ENCODE assay signal across 8 mouse cellular contexts in the genomic region with DNA sequence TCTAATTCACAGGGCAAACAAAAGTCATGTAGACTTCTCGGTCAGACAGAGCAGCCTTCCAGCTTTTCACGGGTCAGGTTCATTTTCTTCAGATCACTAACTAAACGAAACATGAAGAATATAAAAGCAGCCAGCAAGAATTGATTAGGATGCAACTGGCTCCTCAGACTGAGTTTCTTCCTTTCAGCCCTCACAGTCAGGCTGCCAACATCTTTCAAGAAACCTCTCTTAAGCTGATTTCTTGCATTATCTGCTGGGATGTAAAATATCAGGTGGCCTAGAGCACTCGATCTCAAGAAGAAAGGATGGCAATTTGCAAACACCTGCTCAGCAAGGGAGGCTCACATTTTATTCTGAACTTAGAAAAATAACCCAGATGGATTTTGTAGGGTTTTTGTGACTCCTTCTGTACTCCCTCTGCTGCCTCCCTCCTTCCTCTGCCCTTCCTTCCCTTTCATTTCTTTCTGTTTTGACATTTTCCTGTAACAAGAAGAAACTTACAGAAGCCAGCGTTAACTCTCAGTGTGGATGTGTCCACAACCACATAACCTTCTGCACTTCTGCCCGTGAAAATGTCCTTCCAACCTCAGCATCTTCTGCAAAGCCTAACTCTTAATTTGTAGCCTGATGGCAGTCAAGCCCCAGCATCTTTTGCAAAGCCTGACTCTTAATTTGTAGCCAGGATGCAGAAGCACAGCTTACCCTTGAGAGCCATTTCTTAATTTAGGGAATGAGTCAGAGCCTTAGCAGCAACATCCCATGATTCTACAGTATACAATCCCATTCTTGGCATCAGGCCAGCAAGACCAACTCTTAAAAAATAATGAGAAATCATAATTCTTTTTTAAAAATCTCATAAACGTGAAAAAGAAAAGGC.
DNase-seq lines count a peak whose midpoint lies in the region; ATAC-seq and TF ChIP-seq lines count a peak whose summit lies in the region.

No protein-coding gene starts in this region.

- 45% methylated on average over 7 of the region's 7 CpGs for WGBS in intestine, embryonic 14.5 days
- whole genome bisulfite sequencing in intestine, postnatal 0 days, result 54% methylated on average over 7 of the region's 7 CpGs
- 28% methylated on average over 7 of the region's 7 CpGs for WGBS in heart, embryonic 13.5 days
- WGBS in olfactory bulb, adult 2 months, result 23% methylated on average over 7 of the region's 7 CpGs

- no peaks in the 10 kb centered on the region for H3K36me3 ChIP-seq in intestine, embryonic 14.5 days (ENCODE audit: control insufficient read depth, insufficient read depth, low read length)
- no peaks in the 10 kb centered on the region for H3K36me3 ChIP-seq in intestine, postnatal 0 days (ENCODE audit: control insufficient read depth, insufficient read depth)
- H3K36me3 ChIP-seq in heart, embryonic 13.5 days, result no peaks in the 10 kb centered on the region

- TF ChIP-seq CTCF in intestine, postnatal 0 days (IDR thresholded peaks at IDR 0.05; ENCODE audit: low read depth), result no peak
- TF ChIP-seq CTCF in embryonic fibroblast, embryonic 13.5 days (IDR thresholded peaks at IDR 0.05; ENCODE audit: borderline replicate concordance, insufficient read depth, low read length), result no peak
- TF ChIP-seq CTCF in olfactory bulb, adult 2 months (IDR thresholded peaks at IDR 0.05; ENCODE audit: insufficient read depth, low read depth, low read length), result no peak

- H3K9ac ChIP-seq in intestine, embryonic 14.5 days (ENCODE audit: low read length), result no peak overlapping the region
- no peak overlapping the region for H3K9ac ChIP-seq in intestine, postnatal 0 days (ENCODE audit: low read depth, low read length)
- no peak overlapping the region for H3K9ac ChIP-seq in heart, embryonic 13.5 days

- peaks cover 11% of the 10 kb centered on the region for H3K4me1 ChIP-seq in intestine, embryonic 14.5 days (replicated peaks; ENCODE audit: control insufficient read depth, insufficient read depth, low read length)
- 0 out of 2 replicates have a peak, but pooled peaks cover 4% of the 10 kb centered on the region for H3K4me1 ChIP-seq in intestine, postnatal 0 days (replicated peaks; ENCODE audit: control insufficient read depth, insufficient read depth, low read length)
- H3K4me1 ChIP-seq in embryonic fibroblast, embryonic 13.5 days (ENCODE audit: control insufficient read depth, insufficient read depth, low read length), result peaks cover 11% of the 10 kb centered on the region
- peaks cover 31% of the 10 kb centered on the region for H3K4me1 ChIP-seq in heart, embryonic 13.5 days
- H3K4me1 ChIP-seq in olfactory bulb, adult 2 months (ENCODE audit: control insufficient read depth, insufficient read depth, low read length), result peaks cover 2% of the 10 kb centered on the region; the same call in 1 of the 2 replicates

- no peak for TF ChIP-seq POLR2A in embryonic fibroblast, embryonic 13.5 days (IDR thresholded peaks at IDR 0.05; ENCODE audit: low read depth, low read length)
- no peak for TF ChIP-seq POLR2A in olfactory bulb, adult 2 months (IDR thresholded peaks at IDR 0.05; ENCODE audit: insufficient read depth, low read depth, low read length)

- H3K4me3 ChIP-seq in intestine, embryonic 14.5 days (ENCODE audit: low read depth, low read length), result no peak overlapping the region
- no peak overlapping the region for H3K4me3 ChIP-seq in intestine, postnatal 0 days (ENCODE audit: low read depth, low read length)
- H3K4me3 ChIP-seq in embryonic fibroblast, embryonic 13.5 days (ENCODE audit: insufficient read depth, low read length), result no peak overlapping the region
- H3K4me3 ChIP-seq in heart, embryonic 13.5 days, result no peak overlapping the region
- no peak overlapping the region for H3K4me3 ChIP-seq in olfactory bulb, adult 2 months (ENCODE audit: insufficient read depth, low read depth, low read length)

- no peaks in the 10 kb centered on the region for H3K9me3 ChIP-seq in intestine, embryonic 14.5 days (ENCODE audit: control insufficient read depth, low read length)
- H3K9me3 ChIP-seq in intestine, postnatal 0 days (ENCODE audit: control insufficient read depth), result no peaks in the 10 kb centered on the region
- no peaks in the 10 kb centered on the region for H3K9me3 ChIP-seq in heart, embryonic 13.5 days

- DNase-seq in intestine, embryonic 14.5 days (ENCODE audit: low spot score), result peak; percentile 60
- peak; percentile 13 for DNase-seq in layer of hippocampus, adult 9-10 months (ENCODE audit: low spot score)

- no peak overlapping the region for H3K4me2 ChIP-seq in intestine, embryonic 14.5 days (ENCODE audit: low read length)
- no peak overlapping the region for H3K4me2 ChIP-seq in intestine, postnatal 0 days (replicated peaks; ENCODE audit: low read depth)
- H3K4me2 ChIP-seq in heart, embryonic 13.5 days, result peak overlapping the region; percentile 44

- H3K27me3 ChIP-seq in intestine, embryonic 14.5 days (replicated peaks; ENCODE audit: control insufficient read depth, insufficient read depth, low read length), result no peaks in the 10 kb centered on the region
- H3K27me3 ChIP-seq in intestine, postnatal 0 days (replicated peaks; ENCODE audit: control insufficient read depth, insufficient read depth, low read length), result no peaks in the 10 kb centered on the region
- H3K27me3 ChIP-seq in heart, embryonic 13.5 days (replicated peaks), result no peaks in the 10 kb centered on the region

- peak overlapping the region; percentile 39 for H3K27ac ChIP-seq in intestine, embryonic 14.5 days (ENCODE audit: low read depth)
- no peak overlapping the region for H3K27ac ChIP-seq in intestine, postnatal 0 days (ENCODE audit: low read depth, low read length)
- H3K27ac ChIP-seq in embryonic fibroblast, embryonic 13.5 days (ENCODE audit: insufficient read depth, low read length), result peak overlapping the region; percentile 92
- H3K27ac ChIP-seq in heart, embryonic 13.5 days (replicated peaks), result peak overlapping the region; percentile 89
- peak overlapping the region; percentile 95 for H3K27ac ChIP-seq in olfactory bulb, adult 2 months (ENCODE audit: insufficient read depth, low read depth, low read length)

- no peak for ATAC-seq in intestine, embryonic 14.5 days (replicated peaks; ENCODE audit: low FRiP score, low TSS enrichment, low read depth)
- no peak for ATAC-seq in intestine, postnatal 0 days
- peak; percentile 66; the same call in 1 of the 2 replicates for ATAC-seq in heart, embryonic 13.5 days (ENCODE audit: extremely low read depth, insufficient number of reproducible peaks, low FRiP score, low TSS enrichment)
- no peak for ATAC-seq in activated CD4-positive, CD25-positive, alpha-beta regulatory T cell, adult 4 months
- no peak for ATAC-seq in monocyte, adult 5-6 weeks (replicated peaks; ENCODE audit: insufficient number of reproducible peaks, low FRiP score, low TSS enrichment, poor library complexity, severe bottlenecking)
